Comparison of ENCODE assay signal across 23 mouse cellular contexts in genomic region chr4:56698671-56699070, GRCm38 (mm10). TPM values are rescaled to one million over a fixed set of nuclear protein-coding genes. Genes with fewer than 3 reads are reported as not detected.
"Had no signal": no experiment of that assay in that cellular context is flagged by ENCODE, and none has a peak within 500 bp of the region (broad histone marks: within the 10 kb centered on the region; RNA-seq: fewer than 3 reads in every experiment).

No protein-coding gene starts in this region.

- H3K36me3 ChIP-seq: limb, embryonic 13.5 days; midbrain, embryonic 10.5 days; neural tube, embryonic 15.5 days; stomach, embryonic 15.5 days had no signal

- H3K9ac ChIP-seq: limb, embryonic 13.5 days; liver, embryonic 14.5 days; neural tube, embryonic 15.5 days; stomach, embryonic 15.5 days had no signal

- H3K4me3 ChIP-seq: layer of hippocampus, adult 2 months; limb, embryonic 13.5 days; midbrain, embryonic 10.5 days; myocyte; neural tube, embryonic 15.5 days; stomach, embryonic 15.5 days had no signal

- H3K27ac ChIP-seq: layer of hippocampus, adult 2 months; limb, embryonic 13.5 days; liver, embryonic 14.5 days; midbrain, embryonic 10.5 days; neural tube, embryonic 15.5 days; stomach, embryonic 15.5 days had no signal

- H3K9me3 ChIP-seq: limb, embryonic 13.5 days; midbrain, embryonic 10.5 days; neural tube, embryonic 15.5 days; stomach, embryonic 15.5 days had no signal

- H3K27me3 ChIP-seq: limb, embryonic 13.5 days; neural tube, embryonic 15.5 days; stomach, embryonic 15.5 days had no signal

- H3K4me1 ChIP-seq: limb, embryonic 13.5 days; neural tube, embryonic 15.5 days; stomach, embryonic 15.5 days had no signal

- DNase-seq: kidney, adult 8-10 months; kidney, postnatal 10 days; kidney, postnatal 4 days; left cerebral cortex, postnatal 4 days; lung, adult 18-20 months; lung, postnatal 10 days; lung, postnatal 4 days; midbrain, embryonic 14.5 days; right cerebral cortex, adult 18-20 months; right cerebral cortex, postnatal 25 days had no signal

- H3K4me2 ChIP-seq: limb, embryonic 13.5 days; neural tube, embryonic 15.5 days; stomach, embryonic 15.5 days had no signal

RNA-seq across cellular contexts. Expression of gene Gm26657, which starts 41.2 kb away (rescaled TPM):
- total RNA-seq: layer of hippocampus, adult 2 months; layer of hippocampus, postnatal 10 days; left cerebral cortex, adult 18-20 months; left cerebral cortex, postnatal 10 days; left cerebral cortex, postnatal 4 days; liver, adult 2 months; megakaryocyte, adult 5-6 weeks had no signal
- polyA plus RNA-seq: limb, embryonic 13.5 days; liver, adult 2 months; liver, embryonic 14.5 days; midbrain, embryonic 10.5 days; midbrain, embryonic 14.5 days; myocyte; neural tube, embryonic 11.5 days; neural tube, embryonic 15.5 days; stomach, embryonic 15.5 days had no signal

RNA-seq across cellular contexts. Expression of gene Actl7b, which starts 42.6 kb away (rescaled TPM):
- total RNA-seq: left cerebral cortex, postnatal 10 days; left cerebral cortex, postnatal 4 days; liver, adult 2 months had no signal
- polyA plus RNA-seq: limb, embryonic 13.5 days; liver, adult 2 months; liver, embryonic 14.5 days; midbrain, embryonic 10.5 days; midbrain, embryonic 14.5 days; myocyte; neural tube, embryonic 11.5 days; neural tube, embryonic 15.5 days; stomach, embryonic 15.5 days had no signal

RNA-seq across cellular contexts. Expression of gene Actl7a, which starts 44.5 kb away (rescaled TPM):
- total RNA-seq: layer of hippocampus, adult 2 months; layer of hippocampus, postnatal 10 days; left cerebral cortex, adult 18-20 months; left cerebral cortex, postnatal 10 days; left cerebral cortex, postnatal 4 days; liver, adult 2 months; megakaryocyte, adult 5-6 weeks had no signal
- polyA plus RNA-seq: limb, embryonic 13.5 days; liver, adult 2 months; liver, embryonic 14.5 days; midbrain, embryonic 10.5 days; midbrain, embryonic 14.5 days; myocyte; neural tube, embryonic 11.5 days; neural tube, embryonic 15.5 days; stomach, embryonic 15.5 days had no signal
